Mouse (Mus musculus) midbrain, embryonic 16.5 days (tissue): Measurements from ENCODE around the gene Gatad2a. TPM values are rescaled to one million over a fixed set of nuclear protein-coding genes. Genes with fewer than 3 reads are reported as not detected.
A peak's percentile ranks its signal among the peaks of the same experiment; 100 is the strongest.
"Not testable (repeated sequence)": the region's sequence is repeated elsewhere in the genome, so short reads cannot be mapped to it uniquely, and the experiment has no call there.

ENCODE experiments used
- ATAC-seq: fragments of 200-750 bp; cut with Nextera tagmentation; 2 replicates; pipeline ENCODE4 v1.8.0; 2017; ENCODE audit warnings: moderate TSS enrichment
- H3K27ac ChIP-seq: fragments of 300-500 bp; sonication (generic); 2 replicates; pipeline ENCODE4 v1.5.1; 2014; ENCODE audit warnings: mild to moderate bottlenecking, low read length, mixed read lengths
- H3K27me3 ChIP-seq: fragments of 300-500 bp; sonication (generic); 2 replicates; pipeline ENCODE4 v1.6.1; 2014; ENCODE audit warnings: low read depth, low read length, mixed read lengths; ENCODE audit not compliant: control insufficient read depth, insufficient read depth
- H3K36me3 ChIP-seq: fragments of 300-500 bp; sonication (generic); 2 replicates; pipeline ENCODE4 v1.6.1; 2014; ENCODE audit warnings: mild to moderate bottlenecking, low read length, moderate library complexity, mixed read lengths; ENCODE audit not compliant: control insufficient read depth, insufficient read depth
- H3K4me1 ChIP-seq: fragments of 300-500 bp; sonication (generic); 2 replicates; pipeline ENCODE4 v1.6.1; 2014; ENCODE audit warnings: mild to moderate bottlenecking, low read length, mixed read lengths; ENCODE audit not compliant: control insufficient read depth, insufficient read depth
- H3K4me2 ChIP-seq: fragments of 300-500 bp; sonication (generic); 2 replicates; pipeline ENCODE4 v1.6.1; 2014; ENCODE audit warnings: mild to moderate bottlenecking, low read length, mixed read lengths
- H3K4me3 ChIP-seq: fragments of 300-500 bp; sonication (generic); 2 replicates; pipeline ENCODE4 v1.5.1; 2014; ENCODE audit warnings: low read depth, mild to moderate bottlenecking, low read length, moderate library complexity, mixed read lengths
- H3K9ac ChIP-seq: fragments of 300-500 bp; sonication (generic); 2 replicates; pipeline ENCODE4 v1.6.1; 2014; ENCODE audit warnings: low read depth, low read length, mixed read lengths
- H3K9me3 ChIP-seq: fragments of 300-500 bp; sonication (generic); replicated peaks from 2 replicates; pipeline ENCODE4 v1.6.1; 2014; ENCODE audit warnings: mild to moderate bottlenecking, low read length, mixed read lengths; ENCODE audit not compliant: control insufficient read depth, poor library complexity, severe bottlenecking
- WGBS: fragments of 180-500 bp; shearing (Covaris S2); extraction: QIAGEN DNeasy Blood & Tissue Kit; methylation state at CpG from one replicate; pipeline ENCODE4 v1.1.7; 2014; 5-methylcytosine and 5-hydroxymethylcytosine counted together
- polyA plus RNA-seq: library from polyadenylated mRNA; unstranded; fragments of >200 nt; fragmentation: Nextera tagmentation; extraction: Ambion mirVana; gene quantifications from 2 replicates; pipeline ENCODE4 v1.2.1, GENCODE M21; 2015

Gene Gatad2a
- polyA plus RNA-seq, 1 experiment from 2014 or later = 15.8 TPM

GRCm38 (mm10) chr8:70015017-70015416, 18.8 kb upstream of the Gatad2a start:
- H3K4me2 ChIP-seq = no peak overlapping the region
- H3K27ac ChIP-seq = no peak overlapping the region
- no peak; the same call in 1 of the 2 replicates for ATAC-seq
- H3K4me3 ChIP-seq = no peak overlapping the region
- H3K4me1 ChIP-seq = no peaks in the 10 kb centered on the region
- H3K27me3 ChIP-seq = no peaks in the 10 kb centered on the region
- H3K9me3 ChIP-seq = no peaks in the 10 kb centered on the region
- H3K36me3 ChIP-seq = peaks cover 24% of the 10 kb centered on the region
- WGBS = 93% methylated on average over 1 of the region's 1 CpGs
- H3K9ac ChIP-seq = no peak overlapping the region

GRCm38 (mm10) chr8:70012763-70013162, 16.6 kb upstream of the Gatad2a start:
- ATAC-seq = no peak
- Histone ChIP-seq H3K36me3 (peaks cover 7% of the 10 kb centered on the region), H3K9ac (no peak overlapping the region), H3K4me3 (no peak overlapping the region), H3K9me3 (no peaks in the 10 kb centered on the region), H3K4me2 (no peak overlapping the region), H3K27ac (no peak overlapping the region), H3K4me1 (no peaks in the 10 kb centered on the region), H3K27me3 (no peaks in the 10 kb centered on the region)
- WGBS = 87% methylated on average over 1 of the region's 1 CpGs

- Histone ChIP-seq H3K4me3 (no peak overlapping the region), H3K27ac (no peak overlapping the region), H3K27me3 (no peaks in the 10 kb centered on the region), H3K4me2 (no peak overlapping the region), H3K4me1 (no peaks in the 10 kb centered on the region), H3K9me3 (no peaks in the 10 kb centered on the region), H3K36me3 (peaks cover 6% of the 10 kb centered on the region; the same call in 1 of the 2 replicates), H3K9ac (no peak overlapping the region)
- ATAC-seq = no peak
- WGBS = 76% methylated on average over 3 of the region's 3 CpGs
Measured at GRCm38 (mm10) chr8:70012350-70012749, 16.2 kb upstream of the Gatad2a start.

GRCm38 (mm10) chr8:70010796-70011195, 14.6 kb upstream of the Gatad2a start:
- H3K4me1 ChIP-seq, H3K27me3 ChIP-seq, H3K27ac ChIP-seq, H3K9ac ChIP-seq, H3K4me2 ChIP-seq, H3K9me3 ChIP-seq, H3K4me3 ChIP-seq, H3K36me3 ChIP-seq, ATAC-seq: not testable (repeated sequence)
- 95% methylated on average over 14 of the region's 14 CpGs for WGBS

- Histone ChIP-seq H3K27me3 (no peaks in the 10 kb centered on the region), H3K4me2 (no peak overlapping the region), H3K4me1 (no peaks in the 10 kb centered on the region), H3K9me3 (no peaks in the 10 kb centered on the region), H3K27ac (no peak overlapping the region), H3K9ac (no peak overlapping the region), H3K36me3 (no peaks in the 10 kb centered on the region), H3K4me3 (no peak overlapping the region)
- no peak for ATAC-seq
- 58% methylated on average over 2 of the region's 2 CpGs for WGBS
Measured at GRCm38 (mm10) chr8:70005178-70005577, 9.0 kb upstream of the Gatad2a start.

GRCm38 (mm10) chr8:70004345-70004744, 8.2 kb upstream of the Gatad2a start:
- Histone ChIP-seq H3K27ac (no peak overlapping the region), H3K4me3 (no peak overlapping the region), H3K9ac (no peak overlapping the region), H3K4me1 (no peaks in the 10 kb centered on the region), H3K36me3 (no peaks in the 10 kb centered on the region), H3K9me3 (no peaks in the 10 kb centered on the region), H3K27me3 (no peaks in the 10 kb centered on the region), H3K4me2 (no peak overlapping the region)
- ATAC-seq = no peak

GRCm38 (mm10) chr8:70003204-70003657, 7.0 kb upstream of the Gatad2a start:
- Histone ChIP-seq H3K9me3 (no peaks in the 10 kb centered on the region), H3K9ac (no peak overlapping the region), H3K4me2 (no peak overlapping the region), H3K27me3 (no peaks in the 10 kb centered on the region), H3K27ac (no peak overlapping the region), H3K4me1 (no peaks in the 10 kb centered on the region), H3K4me3 (no peak overlapping the region), H3K36me3 (no peaks in the 10 kb centered on the region)
- ATAC-seq = no peak
- WGBS = 46% methylated on average over 4 of the region's 4 CpGs

- H3K4me3 ChIP-seq, H3K27ac ChIP-seq, H3K36me3 ChIP-seq, ATAC-seq, H3K27me3 ChIP-seq, H3K4me2 ChIP-seq, H3K4me1 ChIP-seq, H3K9me3 ChIP-seq: not testable (repeated sequence)
- H3K9ac ChIP-seq = 0 out of 2 replicates have a peak overlapping the region, but pooled peaks have one; percentile 15
- 49% methylated on average over 7 of the region's 7 CpGs for WGBS
Measured at GRCm38 (mm10) chr8:70001892-70002191, 5.7 kb upstream of the Gatad2a start.

GRCm38 (mm10) chr8:70001176-70001891, 5.2 kb upstream of the Gatad2a start:
- Histone ChIP-seq H3K27ac (no peak overlapping the region), H3K4me2 (peak overlapping the region; percentile 21), H3K36me3 (no peaks in the 10 kb centered on the region), H3K4me3 (no peak overlapping the region), H3K9me3 (no peaks in the 10 kb centered on the region), H3K4me1 (peaks cover 4% of the 10 kb centered on the region; the same call in 1 of the 2 replicates), H3K27me3 (no peaks in the 10 kb centered on the region), H3K9ac (0 out of 2 replicates have a peak overlapping the region, but pooled peaks have one; percentile 15)
- ATAC-seq = no peak
- 4% methylated on average over 16 of the region's 16 CpGs for WGBS
